Mouse (Mus musculus) forebrain, embryonic 16.5 days (tissue): ENCODE results near the gene Mylk4. TPM values are rescaled to one million over a fixed set of nuclear protein-coding genes. Genes with fewer than 3 reads are reported as not detected.
A peak's percentile ranks its signal among the peaks of the same experiment; 100 is the strongest.

Source experiments
- ATAC-seq: fragments of 200-750 bp; cut with Nextera tagmentation; 2 replicates; pipeline ENCODE4 v1.8.0; 2017; ENCODE audit warnings: mild to moderate bottlenecking, moderate library complexity
- H3K27ac ChIP-seq: fragments of 300-500 bp; sonication (generic); 2 replicates; pipeline ENCODE4 v1.5.1; 2014; ENCODE audit warnings: low read length, control low read depth
- H3K27me3 ChIP-seq: fragments of 300-500 bp; sonication (generic); replicated peaks from 2 replicates; pipeline ENCODE4 v1.6.1; 2014; ENCODE audit warnings: low read length; ENCODE audit not compliant: control insufficient read depth, insufficient read depth
- H3K36me3 ChIP-seq: fragments of 300-500 bp; sonication (generic); 2 replicates; pipeline ENCODE4 v1.6.1; 2014; ENCODE audit not compliant: control insufficient read depth, insufficient read depth
- H3K4me1 ChIP-seq: fragments of 300-500 bp; sonication (generic); replicated peaks from 2 replicates; pipeline ENCODE4 v1.6.1; 2014; ENCODE audit warnings: low read length; ENCODE audit not compliant: control insufficient read depth, insufficient read depth
- H3K4me2 ChIP-seq: fragments of 300-500 bp; sonication (generic); 2 replicates; pipeline ENCODE4 v1.6.1; 2014; ENCODE audit warnings: mild to moderate bottlenecking, low read length, control low read depth
- H3K4me3 ChIP-seq: fragments of 300-500 bp; sonication (generic); replicated peaks from 2 replicates; pipeline ENCODE4 v1.5.1; 2014; ENCODE audit warnings: mild to moderate bottlenecking, low read length, control low read depth
- H3K9ac ChIP-seq: fragments of 300-500 bp; sonication (generic); replicated peaks from 2 replicates; pipeline ENCODE4 v1.6.1; 2014; ENCODE audit warnings: low read depth, low read length, control low read depth
- H3K9me3 ChIP-seq: fragments of 300-500 bp; sonication (generic); 2 replicates; pipeline ENCODE4 v1.6.1; 2016; ENCODE audit warnings: low read length; ENCODE audit not compliant: control insufficient read depth
- WGBS: fragments of 180-500 bp; shearing (Covaris S2); extraction: QIAGEN DNeasy Blood & Tissue Kit; methylation state at CpG from one replicate; pipeline ENCODE4 v1.1.7; 2014; 5-methylcytosine and 5-hydroxymethylcytosine counted together
- polyA plus RNA-seq: library from polyadenylated mRNA; unstranded; fragments of >200 nt; fragmentation: Nextera tagmentation; extraction: Ambion mirVana; gene quantifications from 2 replicates; pipeline ENCODE4 v1.2.1, GENCODE M21; 2015

The Mylk4 gene
- polyA plus RNA-seq, 1 experiment from 2014 or later = not detected

- H3K36me3 ChIP-seq = no peaks in the 10 kb centered on the region
- WGBS = 67% methylated on average over 2 of the region's 2 CpGs
- no peak for ATAC-seq
- H3K9me3 ChIP-seq = no peaks in the 10 kb centered on the region
- no peak overlapping the region for H3K4me3 ChIP-seq
- H3K27ac ChIP-seq = no peak overlapping the region
- H3K4me1 ChIP-seq = no peaks in the 10 kb centered on the region
- H3K4me2 ChIP-seq = no peak overlapping the region
- no peaks in the 10 kb centered on the region for H3K27me3 ChIP-seq
- no peak overlapping the region for H3K9ac ChIP-seq
Measured at GRCm38 (mm10) chr13:32704911-32705310, 78.8 kb downstream of the Mylk4 start.

- no peaks in the 10 kb centered on the region for H3K27me3 ChIP-seq
- no peak overlapping the region for H3K4me2 ChIP-seq
- ATAC-seq = no peak
- 66% methylated on average over 1 of the region's 1 CpGs for WGBS
- no peak overlapping the region for H3K9ac ChIP-seq
- no peaks in the 10 kb centered on the region for H3K9me3 ChIP-seq
- no peaks in the 10 kb centered on the region for H3K36me3 ChIP-seq
- H3K27ac ChIP-seq = no peak overlapping the region
- H3K4me3 ChIP-seq = no peak overlapping the region
- no peaks in the 10 kb centered on the region for H3K4me1 ChIP-seq
Measured at GRCm38 (mm10) chr13:32701564-32701963, 82.2 kb downstream of the Mylk4 start.

- H3K9ac ChIP-seq = no peak overlapping the region
- H3K27ac ChIP-seq = no peak overlapping the region
- no peak overlapping the region for H3K4me3 ChIP-seq
- H3K4me2 ChIP-seq = no peak overlapping the region
- WGBS = 100% methylated on average over 1 of the region's 1 CpGs
- no peaks in the 10 kb centered on the region for H3K9me3 ChIP-seq
- no peaks in the 10 kb centered on the region for H3K27me3 ChIP-seq
- H3K36me3 ChIP-seq = no peaks in the 10 kb centered on the region
- no peaks in the 10 kb centered on the region for H3K4me1 ChIP-seq
- ATAC-seq = no peak
Measured at GRCm38 (mm10) chr13:32699376-32699775, 84.4 kb downstream of the Mylk4 start.

- no peak overlapping the region for H3K4me3 ChIP-seq
- H3K4me1 ChIP-seq = no peaks in the 10 kb centered on the region
- no peak overlapping the region for H3K27ac ChIP-seq
- WGBS = 96% methylated on average over 3 of the region's 3 CpGs
- no peaks in the 10 kb centered on the region for H3K9me3 ChIP-seq
- no peaks in the 10 kb centered on the region for H3K36me3 ChIP-seq
- ATAC-seq = no peak
- no peaks in the 10 kb centered on the region for H3K27me3 ChIP-seq
- H3K4me2 ChIP-seq = no peak overlapping the region
- no peak overlapping the region for H3K9ac ChIP-seq
Measured at GRCm38 (mm10) chr13:32698956-32699355, 84.8 kb downstream of the Mylk4 start.

GRCm38 (mm10) chr13:32693886-32694455 lies 89.8 kb downstream of the Mylk4 start:
- 78% methylated on average over 6 of the region's 6 CpGs for WGBS

GRCm38 (mm10) chr13:32692563-32692962 lies 91.2 kb downstream of the Mylk4 start:
- Histone ChIP-seq H3K4me3 (no peak overlapping the region), H3K27ac (no peak overlapping the region), H3K4me1 (no peaks in the 10 kb centered on the region), H3K9ac (no peak overlapping the region), H3K9me3 (no peaks in the 10 kb centered on the region), H3K36me3 (no peaks in the 10 kb centered on the region), H3K4me2 (no peak overlapping the region), H3K27me3 (no peaks in the 10 kb centered on the region)
- WGBS = 74% methylated on average over 1 of the region's 1 CpGs
- ATAC-seq = no peak

More at GRCm38 (mm10) chr13:32693886-32694455, 89.8 kb downstream of the Mylk4 start:
- Histone ChIP-seq H3K9me3 (no peaks in the 10 kb centered on the region), H3K27ac (no peak overlapping the region), H3K27me3 (no peaks in the 10 kb centered on the region), H3K36me3 (no peaks in the 10 kb centered on the region), H3K9ac (no peak overlapping the region), H3K4me2 (no peak overlapping the region), H3K4me1 (no peaks in the 10 kb centered on the region), H3K4me3 (no peak overlapping the region)
- no peak for ATAC-seq

GRCm38 (mm10) chr13:32690279-32690678 lies 93.5 kb downstream of the Mylk4 start:
- no peak overlapping the region for H3K9ac ChIP-seq
- H3K27me3 ChIP-seq = no peaks in the 10 kb centered on the region
- no peaks in the 10 kb centered on the region for H3K9me3 ChIP-seq
- H3K4me2 ChIP-seq = no peak overlapping the region
- no peak overlapping the region for H3K4me3 ChIP-seq
- no peak for ATAC-seq
- H3K4me1 ChIP-seq = no peaks in the 10 kb centered on the region
- no peak overlapping the region for H3K27ac ChIP-seq
- whole genome bisulfite sequencing = 85% methylated on average over 3 of the region's 3 CpGs
- H3K36me3 ChIP-seq = no peaks in the 10 kb centered on the region

GRCm38 (mm10) chr13:32680868-32681515 lies 102.8 kb downstream of the Mylk4 start:
- no peaks in the 10 kb centered on the region for H3K9me3 ChIP-seq
- H3K27me3 ChIP-seq = no peaks in the 10 kb centered on the region
- H3K27ac ChIP-seq = no peak overlapping the region
- H3K9ac ChIP-seq = no peak overlapping the region
- 39% methylated on average over 12 of the region's 12 CpGs for WGBS
- no peaks in the 10 kb centered on the region for H3K36me3 ChIP-seq
- no peaks in the 10 kb centered on the region for H3K4me1 ChIP-seq
- ATAC-seq = peak; percentile 85
- no peak overlapping the region for H3K4me3 ChIP-seq
- H3K4me2 ChIP-seq = no peak overlapping the region

- no peak for ATAC-seq
- H3K27me3 ChIP-seq = no peaks in the 10 kb centered on the region
- no peak overlapping the region for H3K4me3 ChIP-seq
- no peak overlapping the region for H3K4me2 ChIP-seq
- H3K4me1 ChIP-seq = no peaks in the 10 kb centered on the region
- H3K9me3 ChIP-seq = no peaks in the 10 kb centered on the region
- H3K27ac ChIP-seq = no peak overlapping the region
- WGBS = 76% methylated on average over 12 of the region's 12 CpGs
- no peak overlapping the region for H3K9ac ChIP-seq
- no peaks in the 10 kb centered on the region for H3K36me3 ChIP-seq
Measured at GRCm38 (mm10) chr13:32680121-32680551, 103.6 kb downstream of the Mylk4 start.
